Mouse (Mus musculus): ENCODE results near the gene Foxa3.

DNA sequence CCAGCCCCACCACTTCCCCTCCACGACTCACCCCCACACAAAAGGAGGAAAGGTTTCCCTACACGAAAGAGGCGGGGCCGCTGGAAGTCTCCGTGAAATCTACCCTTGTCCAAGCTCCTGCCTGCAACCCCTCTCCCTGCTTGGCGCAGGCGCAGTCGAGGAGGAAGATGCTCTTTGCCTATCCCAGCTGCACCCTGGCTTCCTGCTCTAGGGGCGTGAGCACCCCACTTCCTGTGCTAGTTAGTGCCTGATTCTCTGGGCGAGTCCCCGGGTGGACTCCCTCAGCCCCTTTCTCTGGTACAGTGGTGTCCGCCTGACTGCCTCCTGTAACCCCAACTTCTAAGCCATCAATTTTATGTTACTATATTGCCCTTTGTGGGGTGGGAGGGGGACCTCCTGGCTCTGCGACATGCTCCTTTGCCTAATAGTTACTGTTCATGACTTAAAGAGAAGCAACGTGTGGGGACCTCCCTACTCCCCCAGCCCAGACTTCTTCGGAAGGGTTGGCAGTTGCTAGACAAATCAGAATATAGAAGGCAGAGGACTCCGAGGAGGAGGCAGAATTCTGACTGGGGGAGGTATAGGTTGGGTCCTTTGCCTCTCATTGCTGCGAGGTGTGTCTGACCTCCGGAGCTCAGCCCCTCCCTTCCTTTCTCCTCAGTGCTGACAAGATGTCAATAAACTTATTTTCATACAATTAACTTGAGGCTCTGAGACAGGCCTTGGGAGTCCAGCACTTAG is 22.1 kb downstream of the Foxa3 start:
- no peak for TF ChIP-seq CTCF (conservative IDR thresholded peaks at IDR 0.05; ENCODE audit: insufficient read depth, insufficient read length, low read depth, low read length)
- no peak for TF ChIP-seq POLR2A (IDR thresholded peaks at IDR 0.05; ENCODE audit: low read depth, low read length)
